Mouse (Mus musculus) brain, adult 10 weeks (tissue): ENCODE data around the gene Mgst2. TPM values are rescaled to one million over a fixed set of nuclear protein-coding genes. Genes with fewer than 3 reads are reported as not detected.

Source experiments
- polyA plus RNA-seq: library from polyadenylated mRNA; stranded (reverse); fragments of 350-450 nt; fragmentation: Illumina TruSeq; extraction: RNeasy Lipid Tissue Mini Kit (QIAGEN cat#74804); gene quantifications from one replicate; pipeline ENCODE4 v1.2.3, GENCODE M21; 2015; ENCODE audit warnings: low read depth, low replicate concordance

Gene Mgst2
- 0.49 TPM for polyA plus RNA-seq

DNA sequence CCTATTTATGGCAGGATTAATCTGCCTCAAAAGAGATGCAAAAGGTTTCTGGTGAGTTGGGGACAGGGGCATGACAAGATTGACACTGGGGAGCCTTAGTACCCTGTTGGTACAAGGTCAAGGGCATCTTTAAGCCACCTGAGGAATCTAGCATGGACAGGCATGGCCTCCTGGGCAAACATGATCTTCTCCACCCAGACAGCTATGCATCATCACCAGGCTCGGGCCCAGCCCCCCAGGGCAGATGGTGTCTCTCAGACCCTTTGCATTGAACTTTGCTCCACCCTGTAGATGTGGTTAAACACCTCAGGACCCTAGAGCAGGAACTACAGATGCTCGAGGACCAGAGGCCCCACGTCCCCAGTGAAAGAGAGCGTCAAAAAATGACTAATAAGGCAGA is at the start of gene Mgst2:
Mgst2 (plus strand) TSS at position 301 of the 400 bp plus-strand sequence.

Other genes starting within 250 kb of the Mgst2 start
- 28.6 TPM for gene Naa15, start 245.2 kb upstream of the Mgst2 start, polyA plus RNA-seq
- gene Rab33b, start 176.4 kb upstream of the Mgst2 start, polyA plus RNA-seq = 25.4 TPM
- gene Setd7, start 99.5 kb upstream of the Mgst2 start, polyA plus RNA-seq = 70.1 TPM